Mouse (Mus musculus) bone marrow, adult 2 months (tissue): ENCODE data around the gene Khdc1a. TPM values are rescaled to one million over a fixed set of nuclear protein-coding genes. Genes with fewer than 3 reads are reported as not detected.
"Not testable (repeated sequence)": the region's sequence is repeated elsewhere in the genome, so short reads cannot be mapped to it uniquely, and the experiment has no call there.

Source experiments
- H3K27ac ChIP-seq: fragments of 200-500 bp; 2 replicates; pipeline ENCODE4 v1.5.1; 2012; ENCODE audit warnings: low read depth, mild to moderate bottlenecking, control low read depth, inconsistent platforms, low read length; ENCODE audit not compliant: control insufficient read depth, poor library complexity, insufficient read depth
- H3K4me1 ChIP-seq: fragments of 200-500 bp; 2 replicates; pipeline ENCODE4 v1.6.1; 2011; ENCODE audit warnings: low read length; ENCODE audit not compliant: control insufficient read depth, insufficient read depth
- H3K4me3 ChIP-seq: fragments of 200-500 bp; replicated peaks from 2 replicates; pipeline ENCODE3; 2011; ENCODE audit warnings: mild to moderate bottlenecking, low read depth, low read length, control low read depth; ENCODE audit not compliant: control insufficient read depth
- CTCF ChIP-seq: fragments of 200-500 bp; IDR thresholded peaks from 2 replicates; pipeline ENCODE4 v1.5.1; 2011; ENCODE audit warnings: low read length, control low read depth; ENCODE audit not compliant: control insufficient read depth, insufficient read depth
- POLR2A ChIP-seq: fragments of 200-500 bp; IDR thresholded peaks from 2 replicates; pipeline ENCODE4 v1.6.1; 2011; ENCODE audit warnings: low read depth, mild to moderate bottlenecking, control low read depth, low read length, borderline replicate concordance; ENCODE audit not compliant: control insufficient read depth
- WGBS: fragments of 180-500 bp; shearing (Covaris S2); methylation state at CpG from one replicate; pipeline ENCODE4 v1.1.7; 2018; 5-methylcytosine and 5-hydroxymethylcytosine counted together
- polyA plus RNA-seq: library from polyadenylated mRNA; stranded (reverse); fragments of >200 nt; gene quantifications from 2 replicates; pipeline ENCODE4 v1.2.4, GENCODE M21; 2011; ENCODE audit warnings: low replicate concordance; ENCODE audit not compliant: missing spikeins, insufficient read depth, insufficient read length

Gene Khdc1a
- polyA plus RNA-seq, 1 experiment: not detected

DNA sequence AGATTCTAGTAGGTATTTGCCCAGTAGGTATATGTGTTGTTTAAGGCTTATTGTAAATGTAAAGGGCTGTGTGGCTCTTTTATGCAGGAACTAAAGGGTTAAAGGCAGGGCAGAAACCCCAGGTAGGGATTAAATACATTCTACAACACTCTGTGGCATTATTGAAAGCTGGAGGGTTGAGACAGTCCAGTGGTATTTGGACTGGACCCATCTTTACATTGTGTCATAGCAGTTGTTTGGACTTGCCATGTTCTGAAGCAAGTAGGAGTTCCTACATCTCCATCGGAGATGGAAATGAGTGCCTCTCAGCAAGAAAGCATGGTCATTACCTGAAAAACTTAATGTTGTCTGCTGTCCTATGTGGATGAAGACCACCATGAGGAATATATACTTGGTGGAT is 8.7 kb upstream of the Khdc1a start:
- Histone ChIP-seq H3K4me3 (no peak overlapping the region), H3K4me1 (no peaks in the 10 kb centered on the region), H3K27ac (no peak overlapping the region)
- no peak for TF ChIP-seq CTCF
- no peak for TF ChIP-seq POLR2A
- WGBS: 90% methylated on average over 1 of the region's 1 CpGs

DNA sequence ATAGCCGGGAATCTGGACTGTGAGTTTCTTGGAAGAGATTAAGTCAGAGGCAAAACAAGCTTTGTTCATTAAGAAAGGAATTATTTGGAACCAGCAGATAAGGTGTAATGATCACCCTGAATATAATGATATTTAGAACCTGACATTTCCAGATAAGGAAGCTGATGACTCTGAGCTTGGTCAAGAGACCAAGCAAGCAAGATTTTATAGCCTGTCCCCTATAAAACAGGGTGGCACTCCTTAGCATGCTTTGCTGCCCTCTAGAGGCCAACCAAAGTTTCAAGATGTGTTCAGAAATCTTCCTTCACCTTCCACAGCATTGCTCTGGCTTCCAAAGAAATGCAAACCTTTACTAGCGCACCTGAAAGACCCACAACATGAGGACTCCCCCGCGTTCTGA is 5.2 kb upstream of the Khdc1a start:
- H3K4me3 ChIP-seq: no peak overlapping the region
- H3K4me1 ChIP-seq: no peaks in the 10 kb centered on the region
- no peak overlapping the region for H3K27ac ChIP-seq
- WGBS: 48% methylated on average over 4 of the region's 4 CpGs
- TF ChIP-seq POLR2A (no peak), CTCF (peak; percentile 17; the same call in 1 of the 2 replicates)

DNA sequence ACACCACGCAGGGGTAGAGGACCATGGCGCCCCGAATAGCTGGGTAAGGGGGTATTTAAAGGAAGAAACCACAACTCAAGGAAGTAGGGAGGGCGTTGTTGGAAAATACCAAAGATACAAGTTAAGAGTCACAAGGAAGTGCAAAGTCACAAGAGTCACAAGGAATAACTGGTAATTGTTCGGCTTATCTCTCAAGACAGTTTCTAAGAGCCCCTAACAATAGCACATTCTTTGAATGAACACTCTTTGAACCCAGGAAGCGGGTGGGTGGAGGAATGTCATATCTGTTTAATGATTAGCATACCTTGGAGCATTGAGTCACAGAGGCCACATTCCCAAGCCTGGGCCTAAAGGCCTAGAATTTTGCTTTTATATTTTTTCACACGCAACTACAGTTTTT is 4.7 kb upstream of the Khdc1a start:
- H3K4me3 ChIP-seq, H3K27ac ChIP-seq, H3K4me1 ChIP-seq: not testable (repeated sequence)
- WGBS: 75% methylated on average over 7 of the region's 7 CpGs

DNA sequence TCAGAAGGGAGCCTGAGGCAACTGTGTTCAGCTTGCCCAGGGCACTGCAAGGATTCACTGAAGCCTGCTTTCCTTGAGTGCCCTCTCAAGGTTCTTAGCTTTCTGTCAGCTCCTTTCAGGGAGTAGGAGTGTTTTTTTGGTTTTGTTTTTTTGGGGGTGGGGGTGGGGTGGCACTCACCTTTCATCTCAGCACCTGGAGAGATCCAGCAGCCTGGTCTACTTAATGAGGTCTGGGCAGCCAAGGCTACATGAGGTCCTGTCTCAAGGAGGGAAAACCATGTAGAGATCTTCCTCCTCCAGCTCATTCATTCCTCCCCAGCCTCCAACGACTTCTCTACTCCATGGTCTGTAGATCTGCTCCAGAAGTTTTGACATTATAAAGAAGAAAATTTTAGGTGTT is 18.6 kb downstream of the Khdc1a start, which contains the start of gene Khdc1c:
Gene Khdc1c, plus strand, starts transcription at position 301 of the 400 bp plus-strand sequence.
- H3K27ac ChIP-seq, H3K4me1 ChIP-seq, H3K4me3 ChIP-seq: not testable (repeated sequence)
- WGBS: 69% methylated on average over 1 of the region's 1 CpGs

DNA sequence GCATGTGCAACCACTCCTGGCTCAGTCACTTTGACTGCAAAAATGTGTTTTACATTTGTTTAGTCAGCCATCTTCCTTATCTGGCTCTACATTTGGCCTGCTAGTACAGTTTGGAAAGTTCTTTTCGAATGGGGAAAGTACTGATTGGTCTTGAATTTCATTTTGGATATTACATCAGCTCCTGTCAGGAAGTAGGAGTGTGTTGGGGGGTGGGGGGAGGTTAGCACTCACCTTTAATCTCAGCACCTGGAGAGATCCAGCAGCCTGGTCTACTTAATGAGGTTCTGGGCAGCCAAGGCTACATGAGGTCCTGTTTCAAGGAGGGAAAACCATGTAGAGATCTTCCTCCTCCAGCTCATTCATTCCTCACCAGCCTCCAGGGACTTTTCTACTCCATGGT is 33.8 kb downstream of the Khdc1a start, which contains the start of gene Khdc1b:
Gene Khdc1b, plus strand, starts transcription at position 301 of the 400 bp plus-strand sequence.
- H3K4me3 ChIP-seq: no peak within 1 kb of the TSS
- WGBS: 72% methylated on average over 1 of the region's 1 CpGs
- H3K27ac ChIP-seq: no peak within 1 kb of the TSS
- TF ChIP-seq CTCF (no peak), POLR2A (no peak)
- no peaks in the 10 kb centered on the region for H3K4me1 ChIP-seq

DNA sequence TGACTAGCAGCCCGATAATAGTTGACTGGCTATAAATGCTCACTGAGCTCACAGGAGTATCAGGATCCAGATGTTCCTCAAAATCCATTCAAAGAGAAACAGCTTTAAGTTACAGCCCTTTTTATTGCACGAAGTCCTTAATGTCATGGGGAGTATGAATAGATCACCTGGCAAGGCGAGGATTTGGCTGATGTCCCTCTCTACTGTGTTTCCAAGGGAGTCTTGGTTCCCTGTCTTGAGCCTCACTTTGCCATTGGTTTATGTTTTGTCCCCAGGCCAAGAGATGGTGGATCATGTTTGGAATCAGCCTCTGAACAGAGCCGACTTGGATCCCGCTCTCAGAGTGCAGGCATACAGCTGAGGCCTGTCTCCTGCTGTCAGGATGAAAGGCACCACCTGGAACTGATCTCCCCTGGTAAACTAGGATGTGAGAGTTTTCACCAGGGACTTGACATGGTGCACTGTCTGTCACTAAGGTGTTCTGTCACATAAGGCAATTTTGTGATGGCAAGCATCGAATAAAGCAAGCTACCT is 41.8 kb downstream of the Khdc1a start:
- TF ChIP-seq CTCF (no peak), POLR2A (no peak)
- 77% methylated on average over 6 of the region's 6 CpGs for WGBS
- Histone ChIP-seq H3K4me3 (no peak overlapping the region), H3K27ac (no peak overlapping the region), H3K4me1 (no peaks in the 10 kb centered on the region)

Other genes with a start within 250 kb of the Khdc1a start
- gene Tmem14a, start 131.1 kb upstream of the Khdc1a start, polyA plus RNA-seq: 1.7 TPM in 1 of 2 replicates, not detected in the other
- 2.9 and 11.5 TPM in 2 replicates for gene Gsta3, start 109.1 kb upstream of the Khdc1a start, polyA plus RNA-seq
- not detected in 2 replicates for gene Khdc1c, start 18.7 kb downstream of the Khdc1a start, polyA plus RNA-seq
- gene Khdc1b, start 33.9 kb downstream of the Khdc1a start, polyA plus RNA-seq: not detected in 2 replicates